Mouse (Mus musculus) gastrocnemius, postnatal 4 days (tissue): ENCODE measurements at regions not wholly inside any gene's neighbourhood (a gene's known extent, or its start where the extent isn't known, plus 50 kb on each side); places are given as distances from the start of the nearest gene placed in this dataset.
A peak's percentile ranks its signal among the peaks of the same experiment; 100 is the strongest.

Source experiments
- DNase-seq, 2 experiments: peaks; one replicate each; pipeline ENCODE4 v3.0.0; 2021 to 2022; ENCODE audit warnings: low spot score in 2 of 2, mixed read lengths in 2 of 2

GRCm38 (mm10) chr5:28919296-28920063 lies 276.3 kb upstream of the Rnf32 start:
- no peak for DNase-seq

DNA sequence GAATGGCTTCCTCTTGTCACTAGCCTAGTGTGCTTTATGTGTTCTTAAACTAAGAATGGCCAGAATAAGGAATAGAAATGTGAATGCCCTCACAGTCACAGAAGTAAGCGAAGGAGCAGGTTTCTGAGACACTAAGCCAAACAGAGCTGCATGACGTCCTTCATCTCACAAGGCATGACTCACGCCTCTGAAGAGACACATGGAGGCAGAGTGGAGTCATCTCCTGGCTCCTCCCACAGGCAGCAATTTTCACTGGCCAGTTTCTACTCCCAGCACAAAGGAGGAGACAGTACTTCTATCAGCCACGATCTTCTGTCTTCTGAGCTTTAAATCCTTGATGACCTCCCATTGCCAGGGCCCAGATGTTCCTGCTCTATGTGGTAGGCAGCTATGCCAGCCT lies 291.3 kb upstream of the Rnf32 start:
- no peak for DNase-seq

DNA sequence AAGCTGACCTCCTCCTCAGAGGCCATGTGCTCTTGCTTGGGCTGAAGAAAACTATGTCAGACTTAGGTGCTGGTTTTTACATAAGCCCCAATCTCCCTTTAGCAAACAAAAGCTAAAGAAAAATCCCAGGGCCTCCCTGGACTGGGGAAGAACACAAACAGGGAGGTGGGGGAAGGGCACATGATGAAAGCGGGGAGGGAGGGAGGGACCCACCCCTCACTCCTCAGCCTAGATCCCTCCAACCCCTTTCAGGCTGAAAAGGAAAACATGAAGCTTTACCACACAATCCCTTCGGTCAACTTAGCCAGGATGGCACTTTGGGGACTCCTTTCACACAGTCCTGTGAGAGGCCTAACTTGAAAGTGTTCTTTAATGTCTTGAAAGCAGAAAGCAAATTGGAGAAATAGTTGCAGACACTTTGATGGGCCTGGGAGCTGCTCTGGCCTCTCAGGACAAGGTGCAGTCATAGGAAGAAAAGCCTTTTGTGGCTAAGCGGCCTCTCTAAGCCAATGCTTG lies 291.9 kb upstream of the Rnf32 start:
- no peak for DNase-seq

DNA sequence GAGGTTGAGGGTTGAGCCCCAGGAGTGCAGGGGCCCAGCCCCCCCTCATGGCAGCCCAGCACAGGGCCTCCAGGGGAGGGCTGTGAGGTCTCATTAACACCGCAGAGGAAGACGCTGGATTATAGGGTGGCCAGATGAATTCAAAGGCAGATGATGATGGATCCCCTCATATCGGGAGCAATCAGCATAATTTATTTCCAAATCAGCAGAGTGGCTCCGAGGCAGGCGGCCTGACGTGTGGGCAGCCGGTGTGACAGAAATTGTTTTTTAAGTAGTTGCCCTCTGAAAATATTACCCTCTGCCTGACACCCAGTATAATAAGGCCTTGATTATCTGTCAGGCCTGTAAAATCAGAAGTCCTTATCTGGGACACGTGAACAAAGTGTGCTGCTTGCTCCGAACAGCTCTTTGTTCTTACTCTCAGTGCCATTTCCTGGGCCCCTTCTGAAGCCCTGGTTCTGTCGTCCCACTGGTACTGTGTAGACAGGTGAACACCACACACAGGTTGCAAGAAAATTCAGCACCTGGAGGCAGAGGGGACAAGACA lies 303.0 kb upstream of the Rnf32 start:
- no peak for DNase-seq

DNA sequence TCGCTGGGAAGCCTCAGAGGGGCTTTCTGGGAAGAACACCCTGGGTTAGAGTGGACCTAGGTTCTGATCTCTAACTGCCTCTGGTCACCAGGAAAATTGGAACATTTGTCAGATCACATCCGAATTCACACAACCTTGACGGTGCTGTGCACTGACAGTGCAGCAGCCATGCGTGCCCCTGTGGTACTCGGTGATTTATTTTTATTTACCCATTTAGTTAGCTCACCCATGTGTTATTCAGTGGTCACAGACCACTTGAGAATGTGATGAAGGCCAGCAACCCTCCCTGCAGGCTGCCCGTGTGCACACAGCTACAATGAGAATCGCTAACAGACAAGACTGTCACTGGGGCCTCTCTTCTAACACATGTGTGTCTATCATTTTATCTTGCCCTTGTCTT lies 303.8 kb upstream of the Rnf32 start:
- no peak for DNase-seq

DNA sequence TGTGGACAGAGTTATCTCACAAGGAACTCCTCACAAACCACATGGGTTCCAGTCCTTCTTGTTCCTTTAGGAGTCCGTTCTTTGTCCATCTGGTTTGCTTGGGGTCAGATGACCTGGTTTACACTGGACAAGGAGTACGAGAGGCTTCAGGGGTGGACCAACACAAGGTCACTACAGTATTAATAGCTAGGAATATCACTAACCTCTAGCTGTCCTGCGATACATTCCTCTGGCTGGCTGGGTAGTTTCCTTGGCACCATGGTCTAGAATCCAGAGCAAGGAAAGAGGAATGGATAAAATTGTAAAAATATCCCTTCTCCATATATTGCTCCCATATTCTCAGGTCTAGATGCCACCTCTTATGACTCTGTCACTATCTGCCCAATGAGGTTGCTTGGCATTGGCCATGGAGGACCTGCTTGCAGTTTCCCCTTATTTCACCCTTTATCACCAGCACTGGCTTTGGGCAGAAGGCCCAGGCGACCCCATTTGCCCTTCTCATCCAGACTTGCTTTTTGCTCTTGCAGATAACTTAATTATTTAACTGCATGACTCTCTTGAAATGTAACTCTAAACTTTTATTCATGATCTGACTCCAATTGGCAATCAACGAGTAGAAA lies 310.9 kb upstream of the Rnf32 start:
- DNase-seq: no peak

DNA sequence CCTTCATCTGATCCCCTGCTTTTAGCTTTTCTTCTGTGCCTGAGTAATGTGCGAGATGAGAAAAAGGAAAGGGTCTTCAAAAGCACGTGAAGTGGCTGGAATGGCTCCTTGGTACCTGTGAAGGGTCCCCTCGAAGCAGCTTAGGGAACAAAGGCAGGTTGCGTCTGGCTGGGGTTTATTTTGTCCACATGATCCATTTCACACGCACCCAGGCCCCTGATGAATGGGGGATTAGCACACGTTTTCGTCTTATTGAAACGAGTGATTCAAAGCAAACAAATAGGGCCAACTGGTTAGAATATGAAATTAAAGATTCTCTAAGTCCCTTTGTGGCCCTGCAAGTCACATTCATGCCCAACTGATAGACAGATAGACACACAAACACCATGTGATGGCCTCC lies 319.6 kb upstream of the Rnf32 start:
- DNase-seq: no peak

GRCm38 (mm10) chr5:28873600-28874265 lies 322.1 kb upstream of the Rnf32 start:
- DNase-seq: no peak

DNA sequence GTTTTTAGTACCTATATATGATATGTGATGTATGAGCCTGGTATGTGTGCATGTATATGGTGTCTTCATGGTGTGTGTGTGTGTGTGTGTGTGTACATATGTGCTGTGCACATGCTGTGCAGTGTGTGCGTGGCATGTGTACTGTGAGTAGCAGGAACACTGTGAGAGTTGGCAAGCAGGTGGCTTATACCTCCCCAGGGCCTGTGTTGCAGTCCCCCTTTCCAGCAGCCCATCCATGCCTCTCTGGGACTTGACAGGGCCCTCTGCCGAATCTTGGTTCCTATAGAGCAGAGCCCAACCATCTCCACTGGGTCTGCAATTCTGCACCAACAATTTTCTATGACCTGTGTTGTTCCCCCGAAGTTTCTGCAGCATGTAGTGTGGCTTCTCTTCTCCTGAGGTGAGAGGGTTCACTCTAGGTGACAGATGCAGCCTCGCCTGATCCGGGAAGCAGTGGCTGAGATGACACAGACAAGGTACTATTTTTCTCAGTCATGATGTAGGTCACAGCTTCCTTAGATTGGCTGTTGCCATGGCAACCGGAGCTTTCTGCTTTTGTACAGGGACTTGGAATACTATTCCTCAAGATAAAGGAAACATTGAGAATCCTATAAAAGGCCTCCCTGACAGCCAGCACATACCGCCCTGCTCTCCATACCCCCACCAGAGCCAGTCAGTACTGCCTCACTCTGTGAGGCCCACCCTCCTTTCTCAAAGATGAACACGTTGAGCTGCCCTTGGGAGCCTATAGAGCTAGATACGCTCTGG lies 336.0 kb upstream of the Rnf32 start:
- no peak for DNase-seq

GRCm38 (mm10) chr5:28838141-28838925 lies 357.5 kb upstream of the Rnf32 start:
- no peak for DNase-seq

DNA sequence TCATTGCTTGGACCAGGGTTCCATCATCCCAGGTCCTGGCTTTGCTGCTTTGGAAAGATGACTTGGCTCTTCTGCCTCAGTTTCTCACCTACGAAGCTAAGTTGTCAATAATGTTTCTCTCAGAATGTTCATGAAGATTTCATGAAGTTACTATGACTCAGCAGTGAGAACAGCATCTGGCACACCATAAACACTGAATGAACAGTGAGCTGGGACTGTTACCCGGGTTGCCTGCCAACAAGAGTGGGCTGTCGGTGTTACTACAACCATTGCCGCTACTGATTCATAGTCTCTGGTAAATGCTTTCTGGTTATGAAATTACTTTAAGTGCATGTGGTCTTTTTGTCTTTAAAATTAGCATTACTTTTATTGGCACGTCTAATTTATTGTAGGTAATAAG lies 352.0 kb upstream of the Shh start:
- no peak for DNase-seq

- DNase-seq: peak in 1 of 2 experiments; percentile 24
These were observed 340.9 kb upstream of the Shh start for GRCm38 (mm10) chr5:28807950-28808349.

DNA sequence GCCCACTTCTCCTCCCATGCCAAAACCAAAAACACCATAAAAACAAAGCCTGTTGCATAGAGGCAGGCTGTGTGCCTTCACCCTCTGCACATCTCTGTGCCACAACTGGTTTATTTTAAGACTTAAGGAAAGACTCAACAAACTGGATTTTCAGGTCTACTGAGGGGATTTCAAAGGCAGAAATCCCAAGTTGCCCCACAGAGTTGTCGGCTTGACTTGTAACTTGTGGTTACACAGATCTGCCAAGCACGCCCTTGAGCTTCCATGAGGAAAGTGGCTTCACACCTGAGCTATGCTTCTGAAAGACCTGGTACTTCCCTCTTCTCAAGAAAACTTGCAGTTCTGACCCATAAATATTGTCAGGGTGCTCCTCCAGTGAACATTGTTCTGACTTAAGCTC lies 332.4 kb upstream of the Shh start:
- DNase-seq: no peak

GRCm38 (mm10) chr5:28798361-28798760 lies 331.3 kb upstream of the Shh start:
- no peak for DNase-seq

DNA sequence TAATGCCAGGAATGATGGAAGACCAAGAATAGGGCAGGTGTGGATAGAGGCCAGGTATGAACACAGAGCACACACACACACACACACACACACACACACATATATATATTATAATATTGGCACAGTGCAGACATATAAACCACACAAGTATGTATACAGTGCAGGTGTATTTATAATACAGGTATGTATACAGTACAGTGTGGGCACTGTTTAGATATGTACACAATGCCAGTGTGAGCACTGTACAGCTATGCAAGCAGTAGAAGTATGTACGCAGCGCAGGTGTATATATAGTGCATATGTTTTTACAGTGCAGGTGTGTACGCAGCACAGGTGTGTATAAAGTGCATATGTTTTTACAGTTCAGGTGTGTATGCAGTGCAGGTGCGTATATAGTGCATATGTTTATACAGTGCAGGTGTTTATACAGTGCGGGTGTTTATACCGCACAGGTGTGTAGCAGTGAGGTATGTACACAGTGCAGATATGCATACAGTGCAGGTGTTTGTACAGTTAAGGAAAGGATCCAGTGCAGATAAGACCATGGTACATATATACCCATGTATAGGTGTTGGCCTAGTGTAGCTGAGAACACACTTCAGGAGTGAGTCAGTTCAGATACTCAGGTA lies 328.2 kb upstream of the Shh start:
- no peak for DNase-seq

DNA sequence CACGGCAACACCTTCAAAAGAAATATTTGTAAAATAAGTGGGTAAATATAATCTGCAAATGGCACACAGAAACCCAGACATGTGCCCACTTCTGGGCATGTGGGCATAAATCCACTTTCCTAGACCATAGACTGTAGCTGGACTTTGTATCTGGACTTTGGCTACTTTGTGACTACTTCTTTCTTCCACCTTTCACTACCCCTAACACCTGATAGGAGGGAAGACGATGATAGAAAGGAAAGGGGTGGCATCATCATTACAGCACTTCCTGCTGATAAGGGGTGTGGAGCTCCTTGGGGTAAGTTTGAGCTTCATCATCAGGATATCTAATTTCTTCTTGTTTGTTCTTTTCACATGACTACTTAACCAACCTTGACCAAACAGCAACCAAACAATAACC lies 326.7 kb upstream of the Shh start:
- DNase-seq: no peak

DNA sequence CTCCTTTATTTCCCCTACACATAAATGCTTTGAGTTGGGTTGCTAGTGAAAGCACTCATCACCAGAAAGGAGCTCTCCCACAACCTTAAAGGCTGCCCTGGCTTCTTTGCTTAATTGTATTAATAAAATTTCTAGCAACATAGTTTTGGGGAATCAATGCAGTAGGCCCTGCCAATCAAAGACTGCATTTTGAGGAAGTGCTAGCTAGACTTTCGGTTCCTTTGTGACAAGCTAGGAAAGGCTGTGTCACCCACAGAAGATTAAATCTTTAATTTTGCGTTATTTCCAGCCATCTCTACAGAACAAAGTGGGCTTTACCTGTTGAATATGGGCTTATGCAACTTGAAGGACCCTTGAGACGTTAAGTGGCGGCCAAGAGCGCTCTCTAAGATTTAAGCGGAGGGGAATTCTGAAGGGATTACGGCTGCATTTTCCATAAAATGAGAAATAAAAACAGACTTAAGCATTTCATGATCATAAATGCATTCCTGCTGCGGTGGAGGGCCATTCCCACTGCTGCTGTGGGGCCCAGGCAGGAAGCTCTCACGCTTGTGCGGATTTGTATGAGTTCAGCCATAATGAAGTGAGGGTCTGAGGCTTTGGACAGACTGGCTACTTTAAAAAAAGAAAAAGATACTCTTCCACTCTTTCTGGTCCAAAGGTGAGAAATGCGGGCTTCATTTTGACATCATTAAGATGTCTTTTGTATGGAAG lies 318.4 kb upstream of the Shh start:
- DNase-seq: no peak

DNA sequence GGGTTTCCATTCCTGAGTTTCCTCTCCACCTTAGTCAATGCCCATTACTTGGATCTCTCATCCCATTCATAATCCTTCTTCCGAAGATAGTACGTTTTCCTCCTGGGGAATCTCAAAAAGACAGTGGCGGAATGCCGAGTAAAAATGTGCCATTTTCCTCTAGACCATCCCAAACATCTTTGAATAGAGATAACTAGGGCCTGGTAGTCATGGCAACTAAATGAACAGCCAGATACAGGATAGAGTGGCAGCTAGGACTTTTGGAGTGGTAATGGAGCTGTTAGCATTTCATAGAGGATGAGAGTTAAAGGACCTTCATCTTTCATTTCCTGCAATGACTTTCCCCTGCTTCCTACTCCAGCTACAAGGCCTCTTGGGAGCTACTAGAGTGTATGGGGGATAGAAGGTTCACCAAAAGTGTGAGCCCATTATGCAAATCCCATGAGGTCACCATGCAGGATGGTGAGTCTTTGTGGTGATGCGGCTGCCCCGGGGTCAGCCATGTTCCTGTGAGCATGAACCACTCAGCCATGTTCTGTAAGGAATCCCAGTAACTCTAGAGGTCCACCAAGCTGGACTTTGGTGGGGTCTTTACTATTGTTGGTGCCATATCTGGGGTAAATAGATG lies 317.4 kb upstream of the Shh start:
- DNase-seq: no peak
